Mouse (Mus musculus) heart, postnatal 0 days (tissue): ENCODE data around the gene Setdb2. TPM values are rescaled to one million over a fixed set of nuclear protein-coding genes. Genes with fewer than 3 reads are reported as not detected.
"Not testable (repeated sequence)": the region's sequence is repeated elsewhere in the genome, so short reads cannot be mapped to it uniquely, and the experiment has no call there.

Experiments
- ATAC-seq: fragments of 200-750 bp; cut with Nextera tagmentation; 2 replicates; pipeline ENCODE4 v1.8.0; 2017; ENCODE audit warnings: low read depth, moderate number of reproducible peaks, moderate library complexity; ENCODE audit not compliant: insufficient read depth
- DNase-seq: peaks from one replicate; pipeline ENCODE4 v3.0.0-alpha.2; 2016; ENCODE audit warnings: low spot score
- H3K27ac ChIP-seq: fragments of 300-500 bp; sonication (generic); 2 replicates; pipeline ENCODE4 v1.5.1; 2014; ENCODE audit warnings: low read depth, mild to moderate bottlenecking
- H3K27me3 ChIP-seq: fragments of 300-500 bp; sonication (generic); 2 replicates; pipeline ENCODE4 v1.6.1; 2014; ENCODE audit warnings: low read length, mixed read lengths; ENCODE audit not compliant: control insufficient read depth, insufficient read depth
- H3K36me3 ChIP-seq: fragments of 300-500 bp; sonication (generic); replicated peaks from 2 replicates; pipeline ENCODE4 v1.6.1; 2014; ENCODE audit warnings: low read length, mixed read lengths; ENCODE audit not compliant: control insufficient read depth, insufficient read depth
- H3K4me1 ChIP-seq: fragments of 300-500 bp; sonication (generic); 2 replicates; pipeline ENCODE4 v1.6.1; 2014; ENCODE audit warnings: antibody characterized with exemption; ENCODE audit not compliant: control insufficient read depth, insufficient read depth
- H3K4me2 ChIP-seq: fragments of 300-500 bp; sonication (generic); 2 replicates; pipeline ENCODE4 v1.6.1; 2014; ENCODE audit warnings: low read depth, mild to moderate bottlenecking, low read length, moderate library complexity
- H3K4me3 ChIP-seq: fragments of 300-500 bp; sonication (generic); 2 replicates; pipeline ENCODE4 v1.5.1; 2014; ENCODE audit warnings: low read depth, low read length
- H3K9ac ChIP-seq: fragments of 300-500 bp; sonication (generic); replicated peaks from 2 replicates; pipeline ENCODE4 v1.6.1; 2014; ENCODE audit warnings: low read depth, low read length, mixed read lengths
- H3K9me3 ChIP-seq: fragments of 300-500 bp; sonication (generic); replicated peaks from 2 replicates; pipeline ENCODE4 v1.6.1; 2016; ENCODE audit warnings: low read length; ENCODE audit not compliant: control insufficient read depth
- CTCF ChIP-seq: IDR thresholded peaks from 2 replicates; pipeline ENCODE4 v1.5.1; 2016; ENCODE audit warnings: antibody characterized with exemption, control low read depth, low read depth
- EP300 ChIP-seq: IDR thresholded peaks from 2 replicates; pipeline ENCODE4 v1.6.1; 2016; ENCODE audit warnings: antibody characterized with exemption, low read depth
- WGBS: fragments of 180-500 bp; shearing (Covaris S2); extraction: QIAGEN DNeasy Blood & Tissue Kit; methylation state at CpG from one replicate; pipeline ENCODE4 v1.1.7; 2014; 5-methylcytosine and 5-hydroxymethylcytosine counted together
- polyA plus RNA-seq: library from polyadenylated mRNA; unstranded; fragments of >200 nt; fragmentation: Nextera tagmentation; extraction: Ambion mirVana; gene quantifications from 2 replicates; pipeline ENCODE4 v1.2.1, GENCODE M21; 2015
- total RNA-seq: library from RNA; depleted of rRNA; stranded (reverse); fragments of >200 nt; gene quantifications from 2 replicates; pipeline ENCODE4 v1.2.3, GENCODE M21; 2014; ENCODE audit warnings: low replicate concordance

Gene Setdb2
- total and polyA plus RNA-seq, 2 experiments from 2014 or later = 0.23 to 4.7 TPM

DNA sequence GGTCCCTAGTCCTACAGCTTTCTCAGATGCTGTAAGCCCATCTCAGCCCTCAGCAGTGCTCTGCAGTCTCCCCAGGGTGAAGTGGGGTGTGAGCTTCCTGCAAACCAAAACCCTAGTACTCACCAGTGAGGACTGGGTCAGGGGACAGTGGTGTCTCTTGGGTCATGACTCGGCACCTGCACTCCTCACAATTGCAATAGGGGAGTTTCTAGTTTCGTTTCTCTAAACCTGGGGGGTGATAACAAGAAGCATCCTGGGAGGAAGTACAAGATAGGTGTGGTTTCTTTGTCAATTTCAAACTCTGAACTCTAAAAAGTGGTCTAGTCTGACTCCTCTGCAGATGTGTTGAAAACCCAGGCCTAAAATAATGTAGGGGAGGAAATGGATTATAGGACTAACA lies 43.7 kb downstream of the Setdb2 start:
- Histone ChIP-seq H3K36me3 (no peaks in the 10 kb centered on the region), H3K9me3 (no peaks in the 10 kb centered on the region), H3K4me3 (no peak overlapping the region), H3K4me1 (no peaks in the 10 kb centered on the region), H3K4me2 (no peak overlapping the region), H3K27ac (no peak overlapping the region), H3K9ac (no peak overlapping the region), H3K27me3 (no peaks in the 10 kb centered on the region)
- TF ChIP-seq EP300 (no peak), CTCF (no peak)
- ATAC-seq (no peak), DNase-seq (no peak)
- 67% methylated on average over 2 of the region's 2 CpGs for WGBS

DNA sequence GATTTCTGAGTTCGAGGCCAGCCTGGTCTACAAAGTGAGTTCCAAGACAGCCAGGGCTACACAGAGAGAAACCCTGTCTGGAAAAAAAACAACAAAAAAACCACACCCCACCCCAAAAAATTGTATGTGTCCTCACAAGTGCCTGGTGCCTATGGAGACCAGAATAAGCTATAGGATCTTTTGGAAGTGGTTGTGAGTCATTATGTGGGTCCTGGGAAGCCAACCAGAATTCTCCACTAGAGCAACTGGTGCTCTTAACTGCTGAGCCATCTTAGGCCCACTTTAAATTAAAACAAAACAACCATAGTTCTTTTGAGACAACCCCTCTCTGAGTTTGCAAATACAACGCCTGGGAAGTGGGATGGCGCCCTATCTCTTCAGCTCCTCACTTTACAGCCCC lies 45.4 kb downstream of the Setdb2 start, which contains the start of gene Phf11c:
Phf11c (minus strand) TSS at position 101 of the 400 bp plus-strand sequence.
- no peak within 1 kb of the TSS for H3K4me3 ChIP-seq
- no peak within 1 kb of the TSS for H3K9ac ChIP-seq

GRCm38 (mm10) chr14:59390181-59390580 lies 50.5 kb downstream of the Setdb2 start:
- TF ChIP-seq CTCF = peak; percentile 47
- not testable (repeated sequence) for H3K27me3 ChIP-seq, H3K9me3 ChIP-seq, ATAC-seq, H3K27ac ChIP-seq, H3K36me3 ChIP-seq, H3K4me1 ChIP-seq, H3K4me2 ChIP-seq, DNase-seq, H3K9ac ChIP-seq, H3K4me3 ChIP-seq
- WGBS = 44% methylated on average over 4 of the region's 4 CpGs

More for the DNA sequence above, 45.4 kb downstream of the Setdb2 start, which contains the start of gene Phf11c:
- Histone ChIP-seq H3K27ac (no peak within 1 kb of the TSS), H3K4me2 (no peak within 1 kb of the TSS), H3K4me1 (no peaks in the 10 kb centered on the region), H3K36me3 (no peaks in the 10 kb centered on the region), H3K9me3 (no peaks in the 10 kb centered on the region), H3K27me3 (no peaks in the 10 kb centered on the region)
- WGBS = 87% methylated on average over 3 of the region's 3 CpGs
- no peak for TF ChIP-seq EP300
- TF ChIP-seq CTCF = no peak
- ATAC-seq (no peak), DNase-seq (no peak)

DNA sequence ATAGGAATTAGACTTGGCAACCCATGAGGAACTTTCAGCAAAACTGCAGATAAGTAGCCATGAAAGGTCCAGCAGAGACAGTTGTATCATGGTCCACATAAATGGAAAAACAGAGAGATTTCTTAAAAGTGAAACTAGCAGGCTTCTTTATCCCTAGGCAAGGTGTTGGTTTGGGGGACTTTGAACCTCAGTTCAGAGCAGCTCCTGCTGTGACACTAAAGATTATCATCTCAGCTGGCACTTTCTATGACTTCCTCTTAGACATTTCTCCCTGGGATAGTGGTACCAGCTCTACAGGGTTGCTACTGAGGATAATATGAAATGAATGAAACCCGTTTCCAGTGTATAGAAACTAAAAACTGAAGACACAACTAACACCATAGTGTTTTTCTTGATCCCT lies 51.2 kb downstream of the Setdb2 start:
- Histone ChIP-seq H3K27me3 (no peaks in the 10 kb centered on the region), H3K4me2 (no peak overlapping the region), H3K4me3 (no peak overlapping the region), H3K9ac (no peak overlapping the region), H3K9me3 (no peaks in the 10 kb centered on the region), H3K4me1 (no peaks in the 10 kb centered on the region), H3K36me3 (no peaks in the 10 kb centered on the region), H3K27ac (no peak overlapping the region)
- WGBS = 79% methylated on average over 1 of the region's 1 CpGs
- DNase-seq (no peak), ATAC-seq (no peak)
- TF ChIP-seq EP300 (no peak), CTCF (no peak)

DNA sequence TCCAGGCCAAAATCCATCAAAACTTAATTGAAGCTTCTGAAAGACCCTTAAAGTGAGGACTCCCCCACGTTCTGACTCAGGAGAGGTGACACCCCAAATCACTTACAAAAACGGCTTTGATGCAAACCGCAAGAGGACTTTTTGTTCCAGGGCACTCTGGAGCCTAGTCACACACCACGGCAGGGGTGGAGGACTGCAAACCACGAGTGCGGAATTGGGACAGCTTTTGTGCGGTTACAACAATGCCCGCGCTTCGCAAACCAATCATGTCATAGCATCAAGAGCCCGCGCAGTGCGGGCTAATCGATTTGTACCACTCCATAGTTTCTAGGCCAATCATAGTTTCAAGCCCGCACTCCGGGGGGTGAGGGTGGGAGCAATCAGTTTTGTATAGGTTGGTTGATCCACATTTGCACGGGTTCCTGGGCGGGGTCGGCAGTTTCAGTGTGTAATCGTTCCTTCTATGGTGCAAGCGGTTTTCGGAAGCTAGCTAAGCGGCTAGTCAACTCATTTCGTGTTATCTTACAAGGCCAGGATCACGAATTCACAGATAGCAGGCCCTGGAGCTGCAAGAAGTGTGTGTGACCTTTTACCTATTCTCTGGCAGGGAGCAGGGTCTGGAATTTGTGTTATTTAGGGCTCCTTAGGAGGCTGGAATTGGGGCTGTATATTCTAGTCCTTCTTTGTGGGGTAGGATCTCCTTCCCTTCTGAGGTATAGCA lies 70.2 kb downstream of the Setdb2 start:
- H3K36me3 ChIP-seq = no peaks in the 10 kb centered on the region
- 0 out of 2 replicates have a peak, but pooled peaks cover 4% of the 10 kb centered on the region for H3K9me3 ChIP-seq
- H3K27me3 ChIP-seq = no peaks in the 10 kb centered on the region
- 87% methylated on average over 25 of the region's 25 CpGs for WGBS
- H3K4me2 ChIP-seq = no peak overlapping the region
- ATAC-seq (no peak), DNase-seq (no peak)
- TF ChIP-seq EP300 (no peak), CTCF (no peak)
- no peak overlapping the region for H3K9ac ChIP-seq
- H3K27ac ChIP-seq = no peak overlapping the region
- no peaks in the 10 kb centered on the region for H3K4me1 ChIP-seq
- H3K4me3 ChIP-seq = no peak overlapping the region
